Mouse (Mus musculus) MN1 (cell line): Measurements from ENCODE around the gene Gpr137.
"Not testable (repeated sequence)": the region's sequence is repeated elsewhere in the genome, so short reads cannot be mapped to it uniquely, and the experiment has no call there.

Source experiments
- DNase-seq: peaks from one replicate; pipeline ENCODE4 v3.0.0-alpha.2; 2016; ENCODE audit warnings: low spot score

Gpr137 gene

GRCm38 (mm10) chr19:6942249-6942691 is at the start of gene Gpr137:
Gene Gpr137 (minus strand): TSS chr19:6942480.
- DNase-seq = peak; percentile 89

GRCm38 (mm10) chr19:6991166-6991565 is 48.9 kb upstream of the Gpr137 start:
- DNase-seq = not testable (repeated sequence)

GRCm38 (mm10) chr19:6990712-6991111 is 48.4 kb upstream of the Gpr137 start:
- DNase-seq = no peak

GRCm38 (mm10) chr19:6989251-6989650 is 47.0 kb upstream of the Gpr137 start:
- DNase-seq = no peak

GRCm38 (mm10) chr19:6987904-6988285 is 45.6 kb upstream of the Gpr137 start:
- no peak for DNase-seq

- DNase-seq = peak; percentile 39
Observed at GRCm38 (mm10) chr19:6987061-6987903, 45.0 kb upstream of the Gpr137 start, which contains the start of gene Vegfb. Gene Vegfb (minus strand): TSS chr19:6987651.

- no peak for DNase-seq
Observed at GRCm38 (mm10) chr19:6985951-6986708, 43.9 kb upstream of the Gpr137 start.

- DNase-seq = no peak
Observed at GRCm38 (mm10) chr19:6985300-6985699, 43.0 kb upstream of the Gpr137 start.

GRCm38 (mm10) chr19:6983621-6984020 is 41.3 kb upstream of the Gpr137 start:
- no peak for DNase-seq

- no peak for DNase-seq
Observed at GRCm38 (mm10) chr19:6981465-6981864, 39.2 kb upstream of the Gpr137 start.

GRCm38 (mm10) chr19:6980381-6981093 is 38.3 kb upstream of the Gpr137 start, which contains the start of gene Fkbp2:
Gene Fkbp2 (minus strand): TSS chr19:6980501.
- peak; percentile 96 for DNase-seq

GRCm38 (mm10) chr19:6979486-6980380 is 37.5 kb upstream of the Gpr137 start:
- peak; percentile 97 for DNase-seq

GRCm38 (mm10) chr19:6979001-6979479 is 36.8 kb upstream of the Gpr137 start:
- DNase-seq = peak; percentile 46

GRCm38 (mm10) chr19:6978639-6978974 is 36.3 kb upstream of the Gpr137 start:
- DNase-seq = no peak

- DNase-seq = no peak
Observed at GRCm38 (mm10) chr19:6977759-6978638, 35.7 kb upstream of the Gpr137 start.

GRCm38 (mm10) chr19:6975537-6976521 is 33.5 kb upstream of the Gpr137 start, which contains the start of gene Plcb3:
Gene Plcb3 (minus strand): TSS chr19:6976470.
- DNase-seq = peak; percentile 91

- DNase-seq = peak; percentile 78
Observed at GRCm38 (mm10) chr19:6974211-6975205, 32.2 kb upstream of the Gpr137 start, which contains the start of gene Ppp1r14b. Gene Ppp1r14b (plus strand): TSS chr19:6974968.
